Mouse (Mus musculus): ENCODE data around the gene Ccdc88b. TPM values are rescaled to one million over a fixed set of nuclear protein-coding genes. Genes with fewer than 3 reads are reported as not detected.

Ccdc88b gene
- 2.6 and 2.8 TPM in 2 replicates for polyA plus RNA-seq (2015; fragmentation: Nextera tagmentation; extraction: Ambion mirVana)

- H3K27me3 ChIP-seq (ENCODE audit: insufficient read depth, low read length) = no peaks in the 10 kb centered on the region
- H3K36me3 ChIP-seq (replicated peaks; ENCODE audit: insufficient read depth, low read length) = no peaks in the 10 kb centered on the region
- H3K4me2 ChIP-seq (ENCODE audit: low read depth, low read length) = peak within 1 kb of the TSS; percentile 57
- no peak within 1 kb of the TSS; the same call in 1 of the 2 replicates for H3K9ac ChIP-seq (replicated peaks)
- DNase-seq (peak; percentile 74), ATAC-seq (peak; percentile 63)
- peak within 1 kb of the TSS; percentile 37 for H3K4me3 ChIP-seq (ENCODE audit: low read depth, low read length)
- WGBS (ENCODE audit: insufficient replicate concordance) = 32% methylated on average over 7 of the region's 7 CpGs
- H3K9me3 ChIP-seq (ENCODE audit: low read length) = no peaks in the 10 kb centered on the region
- H3K27ac ChIP-seq (ENCODE audit: low read depth) = peak within 1 kb of the TSS; percentile 80
- TF ChIP-seq EP300 (IDR thresholded peaks at IDR 0.05; ENCODE audit: low read depth) (no peak), CTCF (IDR thresholded peaks at IDR 0.05; ENCODE audit: low read depth) (no peak)
- H3K4me1 ChIP-seq (ENCODE audit: insufficient read depth) = peaks cover 22% of the 10 kb centered on the region
Measured at GRCm38 (mm10) chr19:6858031-6858430, at the start of gene Ccdc88b. Gene Ccdc88b (minus strand): TSS chr19:6858211.

- DNase-seq = no peak
- Histone ChIP-seq H3K36me3 (replicated peaks; ENCODE audit: insufficient read depth, low read length) (peaks cover 32% of the 10 kb centered on the region), H3K4me3 (ENCODE audit: low read depth, low read length) (peak overlapping the region; percentile 70), H3K4me1 (ENCODE audit: insufficient read depth) (peaks cover 18% of the 10 kb centered on the region), H3K9me3 (ENCODE audit: low read length) (no peaks in the 10 kb centered on the region), H3K27me3 (ENCODE audit: insufficient read depth, low read length) (no peaks in the 10 kb centered on the region), H3K4me2 (ENCODE audit: low read depth, low read length) (peak overlapping the region; percentile 87), H3K27ac (ENCODE audit: low read depth) (0 out of 2 replicates have a peak overlapping the region, but pooled peaks have one; percentile 6), H3K9ac (replicated peaks) (peak overlapping the region; percentile 73; the same call in 1 of the 2 replicates)
- no peak for ATAC-seq
- TF ChIP-seq EP300 (IDR thresholded peaks at IDR 0.05; ENCODE audit: low read depth) (no peak), CTCF (IDR thresholded peaks at IDR 0.05; ENCODE audit: low read depth) (no peak)
- WGBS (ENCODE audit: insufficient replicate concordance) = 86% methylated on average over 8 of the region's 8 CpGs
Measured at GRCm38 (mm10) chr19:6907094-6907493, 49.1 kb upstream of the Ccdc88b start.

- no peaks in the 10 kb centered on the region for H3K9me3 ChIP-seq (ENCODE audit: low read length)
- ATAC-seq = no peak
- peaks cover 23% of the 10 kb centered on the region for H3K36me3 ChIP-seq (replicated peaks; ENCODE audit: insufficient read depth, low read length)
- no peak overlapping the region for H3K27ac ChIP-seq (ENCODE audit: low read depth)
- H3K9ac ChIP-seq (replicated peaks) = no peak overlapping the region; the same call in 1 of the 2 replicates
- H3K4me3 ChIP-seq (ENCODE audit: low read depth, low read length) = no peak overlapping the region
- H3K27me3 ChIP-seq (ENCODE audit: insufficient read depth, low read length) = no peaks in the 10 kb centered on the region
- H3K4me2 ChIP-seq (ENCODE audit: low read depth, low read length) = peak overlapping the region; percentile 4; the same call in 1 of the 2 replicates
- DNase-seq = no peak
- WGBS (ENCODE audit: insufficient replicate concordance) = 76% methylated on average over 3 of the region's 3 CpGs
- peaks cover 15% of the 10 kb centered on the region for H3K4me1 ChIP-seq (ENCODE audit: insufficient read depth)
- TF ChIP-seq CTCF (IDR thresholded peaks at IDR 0.05; ENCODE audit: low read depth) (no peak), EP300 (IDR thresholded peaks at IDR 0.05; ENCODE audit: low read depth) (no peak)
Measured at GRCm38 (mm10) chr19:6906199-6906598, 48.2 kb upstream of the Ccdc88b start.

- Histone ChIP-seq H3K4me3 (ENCODE audit: low read depth, low read length) (no peak overlapping the region), H3K9me3 (ENCODE audit: low read length) (no peaks in the 10 kb centered on the region), H3K9ac (replicated peaks) (no peak overlapping the region; the same call in 1 of the 2 replicates), H3K27me3 (ENCODE audit: insufficient read depth, low read length) (no peaks in the 10 kb centered on the region), H3K27ac (ENCODE audit: low read depth) (no peak overlapping the region), H3K36me3 (replicated peaks; ENCODE audit: insufficient read depth, low read length) (peaks cover 21% of the 10 kb centered on the region), H3K4me2 (ENCODE audit: low read depth, low read length) (no peak overlapping the region), H3K4me1 (ENCODE audit: insufficient read depth) (peaks cover 12% of the 10 kb centered on the region)
- TF ChIP-seq EP300 (IDR thresholded peaks at IDR 0.05; ENCODE audit: low read depth) (no peak), CTCF (IDR thresholded peaks at IDR 0.05; ENCODE audit: low read depth) (no peak)
- WGBS (ENCODE audit: insufficient replicate concordance) = 87% methylated on average over 11 of the region's 11 CpGs
- ATAC-seq = no peak
- no peak for DNase-seq
Measured at GRCm38 (mm10) chr19:6905498-6906159, 47.6 kb upstream of the Ccdc88b start.

GRCm38 (mm10) chr19:6904846-6905245 is 46.8 kb upstream of the Ccdc88b start:
- ATAC-seq (no peak), DNase-seq (no peak)
- TF ChIP-seq EP300 (IDR thresholded peaks at IDR 0.05; ENCODE audit: low read depth) = no peak
- no peak for TF ChIP-seq CTCF (IDR thresholded peaks at IDR 0.05; ENCODE audit: low read depth)
- Histone ChIP-seq H3K9ac (replicated peaks) (no peak overlapping the region), H3K4me2 (ENCODE audit: low read depth, low read length) (no peak overlapping the region), H3K4me3 (ENCODE audit: low read depth, low read length) (no peak overlapping the region), H3K27ac (ENCODE audit: low read depth) (0 out of 2 replicates have a peak overlapping the region, but pooled peaks have one; percentile 12), H3K9me3 (ENCODE audit: low read length) (no peaks in the 10 kb centered on the region), H3K27me3 (ENCODE audit: insufficient read depth, low read length) (no peaks in the 10 kb centered on the region), H3K36me3 (replicated peaks; ENCODE audit: insufficient read depth, low read length) (peaks cover 21% of the 10 kb centered on the region), H3K4me1 (ENCODE audit: insufficient read depth) (peaks cover 12% of the 10 kb centered on the region)
- 63% methylated on average over 2 of the region's 2 CpGs for WGBS (ENCODE audit: insufficient replicate concordance)

GRCm38 (mm10) chr19:6903031-6903430 is 45.0 kb upstream of the Ccdc88b start:
- Histone ChIP-seq H3K4me3 (ENCODE audit: low read depth, low read length) (no peak overlapping the region), H3K36me3 (replicated peaks; ENCODE audit: insufficient read depth, low read length) (peaks cover 21% of the 10 kb centered on the region), H3K9me3 (ENCODE audit: low read length) (no peaks in the 10 kb centered on the region), H3K9ac (replicated peaks) (no peak overlapping the region), H3K27ac (ENCODE audit: low read depth) (no peak overlapping the region), H3K4me1 (ENCODE audit: insufficient read depth) (peaks cover 8% of the 10 kb centered on the region), H3K4me2 (ENCODE audit: low read depth, low read length) (no peak overlapping the region), H3K27me3 (ENCODE audit: insufficient read depth, low read length) (no peaks in the 10 kb centered on the region)
- DNase-seq (no peak), ATAC-seq (no peak)
- TF ChIP-seq CTCF (IDR thresholded peaks at IDR 0.05; ENCODE audit: low read depth) (no peak), EP300 (IDR thresholded peaks at IDR 0.05; ENCODE audit: low read depth) (no peak)
- WGBS (ENCODE audit: insufficient replicate concordance) = 82% methylated on average over 1 of the region's 1 CpGs

Measured in liver, postnatal 0 days (tissue).